Mouse (Mus musculus): ENCODE measurements around the gene Gpr45.

GRCm38 (mm10) chr1:43036014-43036413 lies 83.3 kb downstream of the Gpr45 start:
- no peak for TF ChIP-seq CTCF (IDR thresholded peaks at IDR 0.05; ENCODE audit: control insufficient read depth, insufficient read depth, insufficient read length)
- no peak for TF ChIP-seq FOSL1 (IDR thresholded peaks at IDR 0.05; ENCODE audit: insufficient read depth, low read length, poor library complexity, severe bottlenecking)

Data from C2C12 (cell line).